Mouse (Mus musculus): ENCODE results near the gene E2f1. TPM values are rescaled to one million over a fixed set of nuclear protein-coding genes. Genes with fewer than 3 reads are reported as not detected.
A peak's percentile ranks its signal among the peaks of the same experiment; 100 is the strongest.

E2f1 gene
- total RNA-seq, 2 experiments from 2014 or later, result 0.57 to 0.77 TPM

DNA sequence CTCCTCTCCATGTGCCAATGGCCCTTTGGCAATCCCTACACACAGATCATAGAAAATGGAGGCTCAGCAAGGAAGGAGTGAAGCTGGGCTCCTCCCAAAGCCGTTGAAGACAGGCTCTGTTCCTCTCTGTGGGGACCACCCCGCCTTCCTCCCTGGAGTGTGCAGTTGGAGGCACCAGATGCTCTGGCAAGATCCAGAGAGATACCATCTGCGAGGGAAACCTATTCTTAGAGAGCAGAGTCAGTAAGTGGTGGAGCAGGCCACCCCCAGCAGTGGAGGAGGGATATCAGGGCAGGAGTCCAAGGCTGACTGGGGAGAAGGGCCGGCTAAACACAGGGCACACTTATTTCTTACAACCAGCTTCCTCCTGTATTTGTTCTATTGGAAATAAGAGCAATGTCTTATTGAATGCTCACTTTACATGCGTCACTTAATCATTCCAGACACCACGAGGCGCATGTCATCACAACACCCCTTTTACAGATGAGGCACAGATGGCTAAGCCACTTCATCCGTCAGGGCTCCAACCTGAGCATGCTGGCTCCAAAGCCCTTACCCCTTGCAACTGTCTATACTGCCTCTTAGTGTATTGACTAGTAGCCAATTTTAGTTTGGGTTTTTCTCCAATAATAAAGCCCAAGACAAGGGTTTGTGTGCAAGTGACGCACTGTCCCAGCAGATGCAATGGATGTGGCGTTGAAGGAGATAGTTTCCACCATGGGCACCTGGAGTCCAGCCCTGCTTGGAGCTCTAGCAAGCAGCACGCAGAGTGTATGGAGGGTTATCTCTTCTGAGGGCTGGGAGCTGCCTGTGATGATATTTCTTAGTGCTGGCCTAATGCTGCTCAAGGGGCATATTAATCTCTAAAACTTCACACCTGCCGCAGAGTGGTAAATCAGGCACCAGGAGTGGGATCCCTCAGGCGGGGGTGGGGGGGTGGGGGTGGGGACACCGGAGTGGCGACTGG, 14.5 kb upstream of the E2f1 start:
- no peak for DNase-seq

DNA sequence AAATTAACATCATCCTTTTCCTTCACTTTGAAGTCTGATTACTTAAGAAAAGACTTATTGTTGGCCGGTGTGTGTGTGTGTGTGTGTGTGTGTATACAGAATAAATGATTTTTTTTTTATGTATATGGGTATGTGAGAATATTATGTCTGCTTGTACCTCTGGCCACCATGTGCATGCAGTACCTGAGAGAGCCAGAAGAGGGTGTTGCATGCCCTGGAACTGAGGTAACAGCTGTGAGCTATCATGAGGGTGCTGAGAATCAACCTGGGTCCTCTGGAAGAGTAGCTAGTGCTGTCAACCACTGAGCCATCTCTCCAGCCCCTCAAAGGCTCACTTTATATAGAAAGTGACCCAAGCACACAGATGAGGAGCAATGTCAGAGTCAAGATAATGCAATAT, 11.7 kb upstream of the E2f1 start:
- DNase-seq, result no peak

- DNase-seq, result peak; percentile 54 to 67
Observed at GRCm38 (mm10) chr2:154580586-154580985, 10.9 kb upstream of the E2f1 start.

DNA sequence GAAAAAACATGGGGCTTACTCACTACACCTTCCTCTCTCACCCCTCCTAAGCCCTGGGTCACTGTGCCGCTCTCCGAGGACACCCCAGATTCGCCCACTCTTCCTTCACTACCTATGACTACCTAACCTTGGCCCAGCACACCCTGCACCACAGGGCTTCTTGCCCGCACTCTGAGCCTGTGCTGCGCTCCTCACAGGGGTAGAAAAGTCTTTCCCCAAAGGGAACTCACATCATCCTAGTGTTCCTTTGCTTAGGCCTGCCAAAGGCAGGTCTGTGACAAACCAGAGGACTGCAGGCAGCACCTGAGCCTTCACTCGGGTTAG, 8.0 kb upstream of the E2f1 start:
- no peak for DNase-seq

DNA sequence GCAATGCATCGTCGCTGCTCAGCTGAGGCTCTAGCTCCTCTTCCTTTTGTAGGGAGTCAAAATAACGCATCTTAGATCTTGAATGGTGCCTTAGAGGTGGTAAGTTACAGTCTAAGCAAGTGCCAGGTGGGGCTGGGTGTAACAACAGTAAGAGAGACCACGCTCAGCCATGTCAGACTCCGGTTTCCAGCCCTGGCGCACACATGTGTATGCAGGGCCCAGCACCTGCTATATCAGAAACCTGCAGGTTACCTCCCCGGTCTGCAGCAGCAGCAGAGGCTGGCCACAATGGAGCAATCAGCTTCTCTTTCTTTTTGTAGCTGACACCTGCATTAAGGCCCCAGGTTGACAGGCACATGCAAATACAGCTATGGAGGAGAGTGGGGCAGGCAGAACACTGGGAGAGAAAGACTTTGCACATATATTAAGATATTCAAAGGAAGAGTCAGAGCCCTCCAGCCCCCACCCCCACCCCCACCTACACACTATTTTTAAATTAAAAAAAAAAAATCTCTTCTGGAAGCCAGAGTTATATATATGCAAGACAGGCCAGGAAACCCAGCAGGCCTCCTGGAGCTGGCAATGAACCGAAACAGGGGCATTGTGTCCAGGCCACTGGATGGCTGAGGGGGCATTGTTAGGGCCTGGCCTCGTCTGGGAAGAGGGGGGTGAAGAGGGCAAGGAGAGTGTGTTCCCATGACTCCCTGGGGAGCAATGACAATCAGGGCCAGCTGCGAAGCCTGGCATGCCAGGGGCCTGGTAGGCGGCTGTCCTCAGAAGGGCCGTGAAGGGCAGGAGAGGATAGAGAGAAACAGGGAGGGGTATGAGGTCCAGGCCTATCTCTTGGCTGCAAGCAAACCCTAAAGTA, 7.4 kb upstream of the E2f1 start:
- DNase-seq, result no peak

- no peak for DNase-seq
Observed at GRCm38 (mm10) chr2:154574271-154574670, 4.6 kb upstream of the E2f1 start.

DNA sequence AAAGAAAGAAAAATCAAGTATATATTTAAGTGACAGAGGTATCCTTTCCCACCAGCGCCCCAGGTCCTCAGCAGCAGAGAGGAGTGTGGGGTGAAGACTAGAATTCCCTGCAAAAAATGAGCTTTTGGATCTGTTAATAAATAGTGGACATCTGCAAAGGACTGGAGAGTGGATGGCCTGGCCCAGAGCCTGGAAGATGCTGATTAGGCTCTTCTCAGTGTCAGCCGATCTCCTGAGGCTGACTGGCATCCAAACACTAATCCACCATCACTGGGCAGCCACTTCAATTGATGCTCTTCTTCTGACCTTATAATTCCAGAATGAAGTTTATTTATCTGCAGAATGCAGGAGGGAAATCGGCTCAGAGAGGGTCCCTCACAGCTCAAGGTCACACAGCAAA, 3.3 kb upstream of the E2f1 start:
- DNase-seq, result no peak

DNA sequence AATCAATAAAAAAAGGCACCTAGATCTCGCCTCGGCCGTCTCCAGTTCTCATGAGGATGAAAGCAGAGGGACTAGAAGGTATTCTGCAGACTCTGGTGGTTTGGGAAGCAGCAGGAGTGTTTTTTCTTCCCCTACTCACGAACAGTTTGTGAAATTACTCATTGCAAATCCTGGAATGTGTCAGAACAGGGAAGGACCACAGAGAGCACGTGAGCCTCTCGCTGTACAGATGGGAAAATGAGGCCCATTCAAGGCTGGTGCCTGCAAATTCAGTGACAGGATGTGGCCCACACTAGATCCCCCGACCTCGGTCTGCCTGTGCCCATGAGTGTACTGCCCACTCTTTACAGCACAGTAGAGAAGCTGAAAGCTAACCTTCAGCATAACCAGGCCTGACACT, 2.3 kb upstream of the E2f1 start:
- no peak for DNase-seq

DNA sequence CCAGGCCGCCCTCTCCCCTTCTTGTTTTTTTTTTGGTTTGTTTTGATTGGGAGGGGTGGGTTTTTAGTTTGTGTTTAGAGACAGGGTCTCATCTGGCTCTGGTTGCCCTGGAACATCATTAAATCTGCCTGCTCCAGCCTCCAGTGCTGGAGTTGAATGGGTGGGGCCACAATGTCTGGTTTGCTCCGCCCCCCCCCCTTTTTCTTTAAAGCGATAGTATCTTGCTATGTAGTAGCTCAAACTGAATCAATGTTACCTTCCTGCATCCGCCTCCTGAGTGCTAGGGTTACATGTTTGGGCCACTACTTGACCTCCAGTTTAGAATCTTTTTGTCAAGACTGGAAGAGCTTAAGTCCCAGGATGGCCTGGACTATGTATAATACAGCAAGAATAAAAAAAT, 1.6 kb upstream of the E2f1 start:
- DNase-seq, result no peak

DNA sequence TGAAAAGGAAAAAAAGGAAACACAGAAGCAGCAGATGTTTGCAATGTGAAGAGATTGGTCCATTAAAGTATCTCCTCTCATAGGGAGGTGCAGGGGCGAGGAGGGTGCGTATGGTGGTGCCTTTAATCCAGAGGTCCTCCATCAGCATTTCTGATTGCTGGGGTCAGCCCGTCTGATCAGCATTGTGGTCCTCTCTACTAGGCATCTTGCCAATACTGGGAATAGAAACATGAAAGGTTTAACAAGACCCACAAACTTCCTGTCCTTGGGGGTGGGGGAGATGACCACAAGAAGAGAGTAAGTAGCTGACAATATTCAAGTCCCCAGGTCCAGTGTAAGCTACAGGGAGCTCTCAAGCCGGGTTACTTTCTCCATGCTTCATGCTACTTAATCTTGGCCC, 974 bp upstream of the E2f1 start:
- no peak for DNase-seq

- DNase-seq, result peak; percentile 50 to 54
Observed at GRCm38 (mm10) chr2:154569071-154569748, 482 bp downstream of the E2f1 start.

- DNase-seq, result peak in 1 of 2 experiments; percentile 19
Observed at GRCm38 (mm10) chr2:154568329-154569070, 1.2 kb downstream of the E2f1 start.

- no peak for DNase-seq
Observed at GRCm38 (mm10) chr2:154567766-154568165, 1.9 kb downstream of the E2f1 start.

GRCm38 (mm10) chr2:154566641-154567040, 3.1 kb downstream of the E2f1 start:
- no peak for DNase-seq

GRCm38 (mm10) chr2:154565562-154565961, 4.1 kb downstream of the E2f1 start:
- no peak for DNase-seq

DNA sequence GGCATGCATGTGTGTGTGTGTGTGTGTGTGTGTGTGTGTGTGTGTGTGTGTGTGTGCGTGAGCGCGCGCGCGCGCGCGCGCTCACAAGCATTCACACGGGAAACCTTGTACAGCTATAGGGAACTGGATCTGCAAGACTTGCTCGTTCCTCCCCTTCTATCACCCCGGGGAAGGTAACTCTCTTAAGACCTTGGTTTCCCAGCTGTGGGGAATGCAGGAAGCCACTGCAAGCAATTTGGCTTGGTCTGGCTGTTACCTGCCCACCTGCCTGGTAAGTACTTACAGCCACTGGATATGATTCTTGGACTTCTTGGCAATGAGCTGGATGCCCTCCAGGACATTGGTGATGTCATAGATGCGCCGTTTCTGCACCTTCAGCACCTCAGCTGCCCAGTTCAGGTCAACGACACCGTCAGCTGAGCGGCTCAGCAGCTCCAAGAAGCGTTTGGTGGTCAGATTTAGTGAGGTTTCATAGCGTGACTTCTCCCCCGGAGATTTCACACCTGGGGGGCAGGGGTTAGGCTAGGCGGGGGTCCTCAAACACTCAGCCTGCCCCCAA, 6.0 kb downstream of the E2f1 start:
- DNase-seq, result no peak

- peak in 1 of 2 experiments; percentile 27 for DNase-seq
Observed at GRCm38 (mm10) chr2:154558264-154559039, 11.2 kb downstream of the E2f1 start, which contains the start of gene Necab3. TSS of gene Necab3 (minus strand) at chr2:154558890.

- peak in 1 of 2 experiments; percentile 35 for DNase-seq
Observed at GRCm38 (mm10) chr2:154557184-154557832, 12.4 kb downstream of the E2f1 start.

GRCm38 (mm10) chr2:154555235-154555634, 14.5 kb downstream of the E2f1 start:
- DNase-seq, result no peak

DNA sequence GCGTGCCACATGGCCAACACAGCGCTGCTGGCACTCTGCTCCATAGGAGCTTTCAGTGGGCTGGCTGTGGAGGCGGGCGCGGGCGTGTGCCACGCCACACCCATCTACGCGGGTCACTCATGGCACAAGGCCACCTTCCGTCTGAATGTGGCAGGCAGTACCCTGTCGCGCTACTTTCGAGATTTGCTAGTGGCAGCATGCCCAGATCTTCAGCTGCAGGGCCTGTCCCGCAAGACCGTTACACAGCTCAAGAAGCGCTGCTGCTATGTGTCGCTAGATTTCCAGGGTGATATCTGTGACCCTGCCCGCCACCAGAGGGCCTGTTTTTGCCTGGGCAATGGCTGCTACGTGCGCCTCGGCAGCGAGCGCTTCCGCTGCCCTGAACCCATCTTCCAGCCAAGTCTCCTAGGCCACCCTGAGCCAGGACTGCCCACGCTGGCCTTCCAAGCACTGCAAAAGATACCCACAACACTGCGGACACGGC, 17.2 kb downstream of the E2f1 start:
- DNase-seq, result peak; percentile 71 to 75

All from heart, adult 18-20 months (tissue).